Mouse (Mus musculus): ENCODE data around the gene Rbfox3. TPM values are rescaled to one million over a fixed set of nuclear protein-coding genes. Genes with fewer than 3 reads are reported as not detected.

The Rbfox3 gene
- polyA plus RNA-seq, 1 experiment from 2014 or later, result 12.6 TPM

DNA sequence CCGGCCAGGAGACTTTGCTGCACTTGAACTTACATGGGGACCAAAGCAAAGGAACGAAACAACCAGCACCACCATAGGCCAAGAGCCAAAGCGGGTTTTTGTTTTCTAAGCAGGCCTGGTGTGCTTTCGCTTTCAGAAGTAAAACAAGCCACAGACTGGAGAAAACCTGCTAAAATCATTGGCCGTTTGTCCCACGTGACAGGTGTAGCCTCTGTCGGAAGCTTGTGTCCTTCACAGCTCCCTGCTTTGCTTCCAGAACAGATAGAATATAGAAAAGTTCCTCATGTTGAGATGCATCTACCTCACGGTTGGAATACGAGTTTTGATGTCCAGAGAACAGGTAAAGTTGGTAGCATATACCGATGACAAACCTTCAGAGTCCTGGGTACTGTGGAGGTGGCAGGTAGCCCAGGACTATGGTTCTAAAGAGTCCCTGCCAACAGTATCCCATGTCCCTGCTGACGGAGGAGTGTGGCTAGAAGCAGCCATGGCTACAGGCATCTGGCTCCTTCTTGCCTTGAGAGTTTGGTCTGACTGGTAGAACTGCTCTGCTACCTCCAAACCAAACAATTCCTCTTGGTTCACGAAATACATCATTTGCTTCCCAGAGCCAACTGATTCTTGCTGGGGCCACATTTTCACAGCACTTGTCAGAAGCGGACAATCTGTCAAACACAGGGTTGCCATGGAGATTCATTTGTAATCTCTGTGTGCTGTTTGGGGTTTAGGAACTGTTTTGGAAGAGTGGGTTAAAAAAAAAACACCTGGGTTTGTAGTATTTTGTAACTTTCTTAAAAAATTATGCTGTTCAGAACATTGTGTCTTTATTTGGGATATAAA, 258.8 kb downstream of the Rbfox3 start:
- H3K9me3 ChIP-seq (ENCODE audit: control insufficient read depth, low read length), result no peaks in the 10 kb centered on the region
- WGBS, result 86% methylated on average over 13 of the region's 13 CpGs
- H3K36me3 ChIP-seq (ENCODE audit: control insufficient read depth, insufficient read depth, low read length), result no peaks in the 10 kb centered on the region
- H3K27ac ChIP-seq (ENCODE audit: low read depth, low read length), result no peak overlapping the region
- H3K9ac ChIP-seq (ENCODE audit: low read depth, low read length), result no peak overlapping the region
- H3K4me2 ChIP-seq (replicated peaks; ENCODE audit: low read depth, low read length), result no peak overlapping the region
- H3K4me3 ChIP-seq (ENCODE audit: low read depth, low read length), result no peak overlapping the region
- DNase-seq (ENCODE audit: low spot score), result no peak
- no peaks in the 10 kb centered on the region for H3K27me3 ChIP-seq (ENCODE audit: control insufficient read depth, insufficient read depth, low read length)
- no peak for ATAC-seq (ENCODE audit: low FRiP score)
- H3K4me1 ChIP-seq (replicated peaks; ENCODE audit: control insufficient read depth, insufficient read depth, low read length), result no peaks in the 10 kb centered on the region

DNA sequence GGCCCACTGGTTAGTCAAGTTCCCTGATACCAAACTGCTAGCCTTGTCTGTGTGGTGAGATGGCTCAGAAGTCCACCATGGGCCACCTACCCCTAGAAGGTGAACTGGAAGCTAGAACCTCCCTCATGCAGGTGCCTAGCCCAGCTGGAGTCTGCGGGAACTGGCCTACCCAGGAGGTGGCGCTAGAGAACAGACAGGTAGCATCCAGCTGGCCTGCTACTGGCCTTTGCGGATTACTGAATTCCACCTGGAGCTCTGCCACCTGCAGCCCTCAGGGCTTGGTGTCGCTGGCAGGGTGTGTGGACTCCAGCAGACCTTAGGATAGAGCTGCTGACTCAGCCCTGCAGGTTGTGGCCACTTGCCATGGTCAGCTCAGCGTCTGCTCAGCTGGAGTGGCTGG, 263.0 kb downstream of the Rbfox3 start:
- Histone ChIP-seq H3K9ac (ENCODE audit: low read depth, low read length) (no peak overlapping the region), H3K4me2 (replicated peaks; ENCODE audit: low read depth, low read length) (no peak overlapping the region), H3K27ac (ENCODE audit: low read depth, low read length) (no peak overlapping the region), H3K36me3 (ENCODE audit: control insufficient read depth, insufficient read depth, low read length) (no peaks in the 10 kb centered on the region), H3K4me3 (ENCODE audit: low read depth, low read length) (no peak overlapping the region), H3K27me3 (ENCODE audit: control insufficient read depth, insufficient read depth, low read length) (no peaks in the 10 kb centered on the region), H3K4me1 (replicated peaks; ENCODE audit: control insufficient read depth, insufficient read depth, low read length) (no peaks in the 10 kb centered on the region), H3K9me3 (ENCODE audit: control insufficient read depth, low read length) (no peaks in the 10 kb centered on the region)
- WGBS, result 22% methylated on average over 5 of the region's 5 CpGs
- DNase-seq (ENCODE audit: low spot score) (peak; percentile 51), ATAC-seq (ENCODE audit: low FRiP score) (no peak)

DNA sequence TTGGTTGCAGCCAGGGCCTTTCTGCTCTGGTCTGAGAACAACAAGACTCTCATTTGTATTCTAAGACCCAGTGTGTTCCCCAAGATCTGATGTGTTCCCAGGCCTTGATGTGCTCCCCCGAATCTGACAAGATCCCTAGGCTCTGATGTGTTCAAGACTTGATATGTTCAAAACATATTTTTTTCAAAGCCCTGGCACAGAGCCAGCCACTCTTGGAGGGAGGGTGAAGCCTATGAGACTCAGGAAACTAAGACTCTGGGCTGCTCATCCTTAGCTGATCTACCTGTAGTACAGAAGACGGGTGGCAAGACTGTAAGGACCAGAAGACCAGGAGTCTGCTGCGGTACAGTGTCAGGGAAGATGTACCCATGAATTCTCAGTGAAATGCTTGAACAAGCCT, 264.5 kb downstream of the Rbfox3 start:
- ATAC-seq (ENCODE audit: low FRiP score), result no peak
- WGBS, result 90% methylated on average over 3 of the region's 3 CpGs

DNA sequence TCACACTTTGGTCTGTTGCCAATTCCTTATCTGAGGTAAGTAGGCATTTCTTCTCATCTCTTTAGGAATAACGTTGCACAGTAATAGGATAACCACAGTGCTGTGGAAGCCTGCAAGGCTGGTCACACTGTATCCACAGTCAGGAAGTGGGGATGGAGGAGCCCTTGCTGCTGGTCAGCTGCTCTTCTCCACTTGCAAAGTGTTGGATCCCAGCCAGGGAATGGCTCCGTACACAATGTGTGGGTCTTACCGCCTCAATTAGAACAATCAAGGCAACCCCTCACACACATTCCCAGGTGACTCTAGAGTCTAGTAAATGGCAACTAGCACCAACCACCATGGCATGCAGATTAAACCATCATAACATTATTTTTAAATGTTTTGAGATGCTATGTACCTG, 266.2 kb downstream of the Rbfox3 start:
- no peak overlapping the region for H3K27ac ChIP-seq (ENCODE audit: low read depth, low read length)
- H3K9ac ChIP-seq (ENCODE audit: low read depth, low read length), result no peak overlapping the region
- H3K27me3 ChIP-seq (ENCODE audit: control insufficient read depth, insufficient read depth, low read length), result no peaks in the 10 kb centered on the region
- DNase-seq (ENCODE audit: low spot score) (no peak), ATAC-seq (ENCODE audit: low FRiP score) (no peak)
- H3K4me1 ChIP-seq (replicated peaks; ENCODE audit: control insufficient read depth, insufficient read depth, low read length), result no peaks in the 10 kb centered on the region
- 92% methylated on average over 3 of the region's 3 CpGs for WGBS
- no peak overlapping the region for H3K4me3 ChIP-seq (ENCODE audit: low read depth, low read length)
- H3K4me2 ChIP-seq (replicated peaks; ENCODE audit: low read depth, low read length), result no peak overlapping the region
- no peaks in the 10 kb centered on the region for H3K9me3 ChIP-seq (ENCODE audit: control insufficient read depth, low read length)
- H3K36me3 ChIP-seq (ENCODE audit: control insufficient read depth, insufficient read depth, low read length), result no peaks in the 10 kb centered on the region

More for the DNA sequence above, 264.5 kb downstream of the Rbfox3 start:
- no peak overlapping the region for H3K4me3 ChIP-seq (ENCODE audit: low read depth, low read length)
- DNase-seq (ENCODE audit: low spot score), result no peak
- no peaks in the 10 kb centered on the region for H3K36me3 ChIP-seq (ENCODE audit: control insufficient read depth, insufficient read depth, low read length)
- H3K27me3 ChIP-seq (ENCODE audit: control insufficient read depth, insufficient read depth, low read length), result no peaks in the 10 kb centered on the region
- no peaks in the 10 kb centered on the region for H3K4me1 ChIP-seq (replicated peaks; ENCODE audit: control insufficient read depth, insufficient read depth, low read length)
- H3K4me2 ChIP-seq (replicated peaks; ENCODE audit: low read depth, low read length), result no peak overlapping the region
- H3K27ac ChIP-seq (ENCODE audit: low read depth, low read length), result no peak overlapping the region
- H3K9ac ChIP-seq (ENCODE audit: low read depth, low read length), result no peak overlapping the region
- no peaks in the 10 kb centered on the region for H3K9me3 ChIP-seq (ENCODE audit: control insufficient read depth, low read length)

DNA sequence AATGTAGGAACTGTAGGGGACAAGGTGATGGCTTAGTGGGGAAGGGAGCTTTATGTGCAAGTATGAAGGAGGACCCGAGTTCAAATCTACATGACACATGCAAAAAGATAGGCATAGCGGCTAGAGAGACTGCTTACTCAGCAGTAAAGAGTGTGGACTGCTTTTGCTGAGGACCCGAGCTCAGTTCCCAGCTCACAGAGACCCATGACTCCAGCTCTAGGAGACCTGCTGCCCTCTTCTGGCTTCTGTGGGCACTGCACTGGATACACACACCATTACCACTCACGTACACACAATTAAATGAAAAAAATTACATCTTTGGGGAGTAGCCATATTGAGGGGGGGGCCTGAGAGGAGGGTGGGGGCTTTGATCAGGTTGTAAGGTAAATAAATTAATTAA, 270.7 kb downstream of the Rbfox3 start:
- H3K36me3 ChIP-seq (ENCODE audit: control insufficient read depth, insufficient read depth, low read length), result no peaks in the 10 kb centered on the region
- H3K4me2 ChIP-seq (replicated peaks; ENCODE audit: low read depth, low read length), result no peak overlapping the region
- H3K9ac ChIP-seq (ENCODE audit: low read depth, low read length), result no peak overlapping the region
- ATAC-seq (ENCODE audit: low FRiP score), result no peak
- WGBS, result 85% methylated on average over 4 of the region's 4 CpGs
- no peaks in the 10 kb centered on the region for H3K9me3 ChIP-seq (ENCODE audit: control insufficient read depth, low read length)
- no peak overlapping the region for H3K4me3 ChIP-seq (ENCODE audit: low read depth, low read length)
- H3K27me3 ChIP-seq (ENCODE audit: control insufficient read depth, insufficient read depth, low read length), result no peaks in the 10 kb centered on the region
- no peaks in the 10 kb centered on the region for H3K4me1 ChIP-seq (replicated peaks; ENCODE audit: control insufficient read depth, insufficient read depth, low read length)
- no peak overlapping the region for H3K27ac ChIP-seq (ENCODE audit: low read depth, low read length)
- no peak for DNase-seq (ENCODE audit: low spot score)

DNA sequence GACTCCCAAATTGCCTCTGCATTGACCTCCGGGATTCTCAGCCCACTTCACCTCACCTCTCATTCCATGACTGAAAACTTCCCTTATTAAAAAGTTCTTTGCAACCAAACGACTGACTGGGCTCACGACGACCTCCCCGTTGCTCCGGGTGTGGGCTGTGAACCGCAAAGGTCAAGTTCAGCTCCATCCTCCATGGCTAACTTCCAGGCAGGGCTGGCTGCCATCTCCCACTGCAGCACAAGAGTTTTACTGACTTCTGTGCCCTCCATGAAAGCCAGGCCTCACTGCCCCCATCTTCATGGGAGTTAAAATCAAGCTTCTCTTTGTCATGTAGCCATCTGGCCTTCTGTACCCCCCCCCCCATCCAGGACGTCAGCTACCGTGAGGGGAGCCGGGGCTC, 273.7 kb downstream of the Rbfox3 start:
- ATAC-seq (ENCODE audit: low FRiP score) (no peak), DNase-seq (ENCODE audit: low spot score) (no peak)
- Histone ChIP-seq H3K4me1 (replicated peaks; ENCODE audit: control insufficient read depth, insufficient read depth, low read length) (no peaks in the 10 kb centered on the region), H3K4me3 (ENCODE audit: low read depth, low read length) (no peak overlapping the region), H3K4me2 (replicated peaks; ENCODE audit: low read depth, low read length) (no peak overlapping the region), H3K9me3 (ENCODE audit: control insufficient read depth, low read length) (no peaks in the 10 kb centered on the region), H3K9ac (ENCODE audit: low read depth, low read length) (no peak overlapping the region), H3K36me3 (ENCODE audit: control insufficient read depth, insufficient read depth, low read length) (no peaks in the 10 kb centered on the region), H3K27ac (ENCODE audit: low read depth, low read length) (no peak overlapping the region), H3K27me3 (ENCODE audit: control insufficient read depth, insufficient read depth, low read length) (no peaks in the 10 kb centered on the region)
- WGBS, result 77% methylated on average over 10 of the region's 10 CpGs

DNA sequence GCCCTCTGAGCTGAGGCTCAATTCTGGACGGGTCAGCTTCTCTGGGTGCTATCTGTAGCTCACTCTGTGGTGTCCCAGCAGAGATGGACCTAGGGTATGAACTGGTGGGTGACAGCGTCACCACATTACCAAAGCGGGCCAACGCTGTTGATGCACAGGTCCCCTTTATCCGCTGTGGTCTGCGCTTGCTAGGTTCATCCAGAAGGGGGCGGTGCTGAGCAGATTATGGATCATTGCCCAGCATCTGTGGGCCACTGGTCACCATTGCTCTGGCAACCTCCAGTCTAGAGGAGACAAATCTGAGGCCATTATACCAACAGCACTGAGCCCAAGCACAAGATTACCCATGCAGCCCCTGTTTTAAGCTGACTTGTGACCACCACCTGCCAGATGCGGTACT, 276.8 kb downstream of the Rbfox3 start:
- DNase-seq (ENCODE audit: low spot score), result peak; percentile 72
- Histone ChIP-seq H3K4me1 (replicated peaks; ENCODE audit: control insufficient read depth, insufficient read depth, low read length) (no peaks in the 10 kb centered on the region), H3K27me3 (ENCODE audit: control insufficient read depth, insufficient read depth, low read length) (no peaks in the 10 kb centered on the region), H3K27ac (ENCODE audit: low read depth, low read length) (no peak overlapping the region), H3K9ac (ENCODE audit: low read depth, low read length) (no peak overlapping the region), H3K36me3 (ENCODE audit: control insufficient read depth, insufficient read depth, low read length) (no peaks in the 10 kb centered on the region), H3K9me3 (ENCODE audit: control insufficient read depth, low read length) (no peaks in the 10 kb centered on the region), H3K4me2 (replicated peaks; ENCODE audit: low read depth, low read length) (no peak overlapping the region), H3K4me3 (ENCODE audit: low read depth, low read length) (no peak overlapping the region)
- no peak for ATAC-seq (ENCODE audit: low FRiP score)
- 61% methylated on average over 8 of the region's 8 CpGs for WGBS

DNA sequence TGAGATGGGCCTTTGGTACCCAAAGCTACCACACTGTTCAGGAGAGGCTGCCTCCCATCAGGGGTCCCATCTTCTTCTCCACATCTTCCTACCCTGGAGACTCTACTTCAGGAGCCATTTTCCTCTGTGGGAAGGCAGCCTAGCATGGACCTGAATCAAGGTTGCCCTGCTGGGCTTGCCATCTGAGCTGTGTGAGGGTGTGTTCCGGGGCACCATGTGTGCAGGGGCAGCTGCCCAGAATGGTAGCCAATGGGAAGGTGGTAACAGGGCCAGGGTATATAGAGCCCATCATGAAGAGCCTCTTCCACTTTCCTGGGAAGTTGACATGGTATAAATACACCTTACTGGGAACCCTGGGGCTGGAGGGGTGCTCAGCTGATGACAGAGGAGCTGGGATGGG, 281.7 kb downstream of the Rbfox3 start:
- Histone ChIP-seq H3K27ac (ENCODE audit: low read depth, low read length) (no peak overlapping the region), H3K9ac (ENCODE audit: low read depth, low read length) (no peak overlapping the region), H3K9me3 (ENCODE audit: control insufficient read depth, low read length) (no peaks in the 10 kb centered on the region), H3K4me2 (replicated peaks; ENCODE audit: low read depth, low read length) (no peak overlapping the region), H3K4me3 (ENCODE audit: low read depth, low read length) (no peak overlapping the region), H3K36me3 (ENCODE audit: control insufficient read depth, insufficient read depth, low read length) (no peaks in the 10 kb centered on the region), H3K4me1 (replicated peaks; ENCODE audit: control insufficient read depth, insufficient read depth, low read length) (no peaks in the 10 kb centered on the region), H3K27me3 (ENCODE audit: control insufficient read depth, insufficient read depth, low read length) (no peaks in the 10 kb centered on the region)
- ATAC-seq (ENCODE audit: low FRiP score) (no peak), DNase-seq (ENCODE audit: low spot score) (no peak)
- 81% methylated on average over 1 of the region's 1 CpGs for WGBS

DNA sequence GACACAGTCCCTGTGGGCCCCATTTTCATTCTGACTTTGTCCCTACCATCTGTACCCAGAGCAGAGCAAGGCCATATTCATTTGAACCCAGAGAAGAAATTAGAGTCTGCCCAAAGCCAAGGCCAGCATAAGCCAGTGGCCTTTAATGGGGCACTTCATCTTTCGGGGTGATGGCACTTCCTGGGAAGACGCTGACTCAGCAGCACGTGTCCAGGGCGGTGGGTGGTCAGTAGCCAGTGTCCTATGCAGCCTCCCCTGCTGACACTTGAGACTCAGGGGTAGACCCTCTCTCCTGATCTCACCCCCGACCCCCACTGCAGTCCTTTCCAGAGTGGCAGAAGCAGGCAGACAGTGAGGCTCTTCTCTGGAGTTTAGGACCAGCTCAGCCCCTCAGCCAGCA, 283.9 kb downstream of the Rbfox3 start:
- H3K9ac ChIP-seq (ENCODE audit: low read depth, low read length), result no peak overlapping the region
- H3K4me1 ChIP-seq (replicated peaks; ENCODE audit: control insufficient read depth, insufficient read depth, low read length), result no peaks in the 10 kb centered on the region
- 65% methylated on average over 5 of the region's 5 CpGs for WGBS
- H3K27ac ChIP-seq (ENCODE audit: low read depth, low read length), result 0 out of 2 replicates have a peak overlapping the region, but pooled peaks have one; percentile 49
- H3K4me3 ChIP-seq (ENCODE audit: low read depth, low read length), result no peak overlapping the region
- no peak overlapping the region for H3K4me2 ChIP-seq (replicated peaks; ENCODE audit: low read depth, low read length)
- H3K9me3 ChIP-seq (ENCODE audit: control insufficient read depth, low read length), result no peaks in the 10 kb centered on the region
- no peak for DNase-seq (ENCODE audit: low spot score)
- H3K36me3 ChIP-seq (ENCODE audit: control insufficient read depth, insufficient read depth, low read length), result no peaks in the 10 kb centered on the region
- no peaks in the 10 kb centered on the region for H3K27me3 ChIP-seq (ENCODE audit: control insufficient read depth, insufficient read depth, low read length)
- no peak for ATAC-seq (ENCODE audit: low FRiP score)

Measured in hindbrain, embryonic 11.5 days (tissue).